Mouse (Mus musculus): ENCODE data around the gene Ripor2.

Gene Ripor2

DNA sequence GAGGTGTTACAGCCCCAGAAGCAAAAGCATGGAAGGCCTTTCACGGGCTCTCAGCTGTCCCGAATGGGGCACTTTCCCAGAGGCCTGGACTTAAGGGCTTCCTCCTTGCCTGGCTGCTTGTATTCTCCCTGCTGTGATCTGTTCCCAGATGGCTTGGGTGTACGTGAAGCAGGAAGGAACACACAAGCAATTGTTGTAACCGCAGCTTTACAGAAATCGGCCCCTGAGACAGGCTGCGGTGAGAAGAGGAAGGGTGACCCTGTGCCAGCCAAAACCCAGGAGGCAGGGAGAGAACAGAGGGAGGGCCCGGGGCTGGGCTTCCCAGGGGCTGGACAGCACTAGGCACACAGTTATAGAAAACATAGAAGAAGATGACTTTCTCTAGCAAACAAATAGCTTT, 129.0 kb downstream of the Ripor2 start:
- DNase-seq (ENCODE audit: low spot score in 2 of 2): no peak

GRCm38 (mm10) chr13:24712581-24713130, 130.7 kb downstream of the Ripor2 start:
- DNase-seq (ENCODE audit: low spot score in 2 of 2): no peak

GRCm38 (mm10) chr13:24713434-24714000, 131.5 kb downstream of the Ripor2 start:
- peak; percentile 45 to 52 for DNase-seq (ENCODE audit: low spot score in 2 of 2)

DNA sequence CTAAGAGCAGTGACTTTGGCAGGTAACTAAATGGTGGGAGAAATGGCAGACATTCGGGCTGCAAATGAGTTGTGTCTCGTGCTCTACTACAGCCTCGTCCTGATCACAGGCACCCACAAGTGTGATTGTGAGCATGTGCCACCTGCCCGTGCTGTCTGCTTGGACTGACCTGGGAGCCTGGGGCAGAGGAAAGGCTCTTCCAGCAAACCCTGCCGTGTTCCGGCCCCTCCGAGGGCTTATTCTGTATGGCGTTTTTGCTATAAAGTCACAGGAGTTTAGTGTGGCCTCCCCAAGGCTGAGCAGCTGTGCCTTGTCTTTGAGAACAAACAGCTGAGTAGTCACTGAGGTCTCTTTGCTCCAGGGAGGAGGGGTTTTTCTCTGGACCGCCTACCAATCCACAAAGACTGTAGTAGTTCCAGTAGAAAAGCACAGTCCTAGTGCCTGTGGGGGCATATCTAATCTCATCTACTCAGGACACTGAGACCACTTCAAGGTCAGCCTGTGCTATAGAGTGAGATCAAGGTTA, 132.4 kb downstream of the Ripor2 start:
- DNase-seq (ENCODE audit: low spot score in 2 of 2): no peak

- DNase-seq (ENCODE audit: low spot score in 2 of 2): no peak
Measured at GRCm38 (mm10) chr13:24715601-24716000, 133.6 kb downstream of the Ripor2 start.

GRCm38 (mm10) chr13:24716441-24716840, 134.5 kb downstream of the Ripor2 start:
- DNase-seq (ENCODE audit: low spot score in 2 of 2): no peak

DNA sequence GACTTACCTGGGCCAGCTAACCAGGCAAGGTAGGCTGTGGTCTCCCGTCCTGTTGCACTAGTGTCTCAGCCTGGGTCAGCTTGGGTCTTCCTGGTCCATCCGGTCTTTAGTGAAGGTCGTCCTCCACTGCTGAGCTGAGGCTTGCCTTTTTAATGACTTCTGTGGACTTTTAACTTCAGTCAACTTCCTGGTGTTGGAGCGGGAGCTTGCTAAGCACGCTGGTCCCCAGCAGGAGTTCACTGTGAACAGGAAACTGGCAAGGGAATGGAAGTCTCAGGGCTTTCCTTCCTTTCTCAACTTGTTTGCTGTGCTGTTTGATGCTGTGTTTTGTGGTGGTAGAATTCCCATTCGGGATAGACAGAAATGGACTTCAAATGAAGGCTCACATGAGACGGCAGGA, 135.7 kb downstream of the Ripor2 start:
- DNase-seq (ENCODE audit: low spot score in 2 of 2): no peak

- DNase-seq (ENCODE audit: low spot score in 2 of 2): no peak
Measured at GRCm38 (mm10) chr13:24721502-24721901, 139.5 kb downstream of the Ripor2 start.

DNA sequence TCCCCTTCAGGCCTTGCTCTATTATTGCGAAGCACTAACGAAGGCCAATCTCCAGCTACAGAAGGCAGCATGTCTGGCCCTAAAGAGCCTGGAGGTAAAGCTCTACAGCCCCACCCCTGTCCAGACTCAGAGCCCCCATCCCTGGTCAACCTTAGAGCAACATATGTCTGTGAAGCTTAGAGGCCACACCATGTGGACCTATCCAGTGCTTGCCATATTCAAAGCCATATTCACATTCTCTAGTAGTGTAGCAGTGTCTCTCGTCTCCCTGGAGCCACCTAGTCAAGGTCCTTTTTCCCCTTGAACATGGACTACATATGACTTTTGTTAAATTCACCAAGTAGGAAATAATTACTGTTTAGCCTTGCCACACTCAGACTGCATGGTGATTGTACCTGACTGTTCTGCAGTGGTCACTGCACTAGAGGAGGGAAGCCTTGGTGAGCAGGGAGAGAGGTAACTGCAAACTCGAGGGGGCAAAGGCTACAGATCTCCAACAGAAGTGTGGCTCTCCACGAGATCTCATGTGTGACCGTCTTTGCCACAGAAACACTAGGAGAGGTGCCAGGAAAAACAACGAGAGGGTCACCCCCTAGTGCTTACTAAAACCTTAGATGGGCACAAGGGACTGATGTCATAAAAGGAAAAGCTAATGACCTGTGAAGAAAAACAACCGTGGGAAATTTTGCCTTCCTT, 141.9 kb downstream of the Ripor2 start:
- DNase-seq (ENCODE audit: low spot score in 2 of 2): no peak

DNA sequence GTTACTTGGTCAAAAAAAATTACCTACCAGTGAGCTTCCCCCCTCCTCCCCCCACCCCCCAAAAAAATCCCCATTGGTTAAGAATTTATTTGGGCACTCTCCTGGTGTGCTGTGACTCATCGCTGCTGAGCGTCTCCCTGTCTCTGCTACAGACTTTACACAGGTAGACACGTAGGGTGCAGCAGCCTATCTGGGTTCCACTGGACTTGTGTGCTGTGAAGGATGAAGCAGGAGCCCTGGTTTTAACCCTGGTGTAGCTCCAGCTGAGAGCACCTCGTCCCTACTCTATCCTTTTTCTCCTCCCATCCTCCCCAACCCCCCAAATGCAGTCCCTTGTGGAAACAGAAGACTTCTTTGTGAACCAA, 142.4 kb downstream of the Ripor2 start:
- DNase-seq (ENCODE audit: low spot score in 2 of 2): no peak

GRCm38 (mm10) chr13:24729128-24729527, 147.1 kb downstream of the Ripor2 start:
- DNase-seq (ENCODE audit: low spot score in 2 of 2): no peak

GRCm38 (mm10) chr13:24734502-24734901, 152.5 kb downstream of the Ripor2 start:
- DNase-seq (ENCODE audit: low spot score in 2 of 2): no peak

DNA sequence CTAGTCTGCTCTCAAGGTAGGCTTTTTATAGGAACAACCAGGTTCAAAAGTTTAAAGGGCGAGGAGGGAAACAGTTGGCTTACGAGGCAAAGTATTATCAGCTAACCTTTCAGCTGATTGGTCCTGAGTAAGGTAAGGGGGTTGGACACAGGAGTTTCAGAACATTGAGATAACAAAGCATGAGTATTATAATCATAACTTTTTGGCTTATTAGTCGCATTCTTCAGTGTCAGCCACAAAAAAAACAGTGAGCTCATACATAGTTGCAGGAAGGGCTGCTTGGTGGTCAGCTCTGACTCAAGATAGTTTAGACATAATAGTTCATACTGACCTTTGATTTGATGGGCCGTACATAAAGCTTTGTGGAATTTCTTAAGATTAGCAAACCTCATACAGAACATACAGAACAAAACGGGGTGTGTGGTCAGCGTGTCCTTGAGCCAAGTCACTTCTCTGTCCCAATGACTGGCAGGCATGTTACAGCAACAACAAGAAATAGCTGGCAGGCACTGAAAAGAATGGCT, 153.7 kb downstream of the Ripor2 start:
- no peak for DNase-seq (ENCODE audit: low spot score in 2 of 2)

- no peak for DNase-seq (ENCODE audit: low spot score in 2 of 2)
Measured at GRCm38 (mm10) chr13:24741028-24741427, 159.0 kb downstream of the Ripor2 start, which contains the start of gene Armh2. Gene Armh2 (plus strand): TSS chr13:24741232.

GRCm38 (mm10) chr13:24747823-24748222, 165.8 kb downstream of the Ripor2 start:
- DNase-seq (ENCODE audit: low spot score in 2 of 2): no peak

- no peak for DNase-seq (ENCODE audit: low spot score in 2 of 2)
Measured at GRCm38 (mm10) chr13:24750807-24751206, 168.8 kb downstream of the Ripor2 start.

DNA sequence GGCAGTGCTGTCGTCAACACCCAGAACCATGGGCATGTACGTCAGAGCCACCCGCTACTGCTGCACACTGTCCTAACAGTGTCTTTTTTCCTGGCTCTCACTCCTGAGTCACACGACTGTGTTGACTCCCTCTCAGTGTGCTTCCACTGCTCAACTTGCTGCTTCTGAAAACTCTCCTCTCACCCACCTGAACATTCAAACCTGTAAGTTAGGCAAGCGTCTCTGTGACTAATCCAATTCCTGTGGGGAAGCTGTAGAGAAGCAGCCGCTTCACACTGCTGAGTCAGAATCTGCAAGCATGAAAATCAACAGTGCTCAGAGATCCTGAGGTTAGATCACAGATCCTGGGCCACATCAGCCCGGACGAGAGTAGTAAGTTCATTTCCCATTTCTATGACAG, 169.4 kb downstream of the Ripor2 start:
- DNase-seq (ENCODE audit: low spot score in 2 of 2): no peak

GRCm38 (mm10) chr13:24756756-24757155, 174.8 kb downstream of the Ripor2 start:
- DNase-seq (ENCODE audit: low spot score in 2 of 2): no peak

GRCm38 (mm10) chr13:24757820-24758564, 176.0 kb downstream of the Ripor2 start:
- DNase-seq (ENCODE audit: low spot score in 2 of 2): no peak

DNA sequence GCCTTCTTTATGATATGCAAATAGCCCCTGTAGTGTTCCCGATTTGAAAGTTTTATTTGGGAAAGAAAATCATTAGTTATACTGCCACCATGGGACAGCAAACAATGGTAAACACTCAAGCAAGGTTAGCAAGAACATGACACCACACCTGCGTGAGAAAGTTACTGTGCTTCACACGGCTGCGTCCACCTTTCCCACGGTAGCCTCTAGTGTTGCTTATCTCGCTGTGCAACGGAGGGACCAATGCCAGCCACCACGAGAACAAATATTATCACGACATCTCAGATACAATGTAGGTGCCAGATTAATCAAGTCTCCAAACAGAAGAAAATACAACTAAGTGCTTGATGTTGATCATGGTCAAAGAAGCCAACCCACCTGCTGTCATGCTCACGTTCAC, 177.5 kb downstream of the Ripor2 start:
- DNase-seq (ENCODE audit: low spot score in 2 of 2): no peak

- no peak for DNase-seq (ENCODE audit: low spot score in 2 of 2)
Measured at GRCm38 (mm10) chr13:24760351-24760870, 178.4 kb downstream of the Ripor2 start.

- no peak for DNase-seq (ENCODE audit: low spot score in 2 of 2)
Measured at GRCm38 (mm10) chr13:24761083-24761402, 179.1 kb downstream of the Ripor2 start.
